Mouse (Mus musculus): Measurements from ENCODE around the gene Ccdc181. TPM values are rescaled to one million over a fixed set of nuclear protein-coding genes. Genes with fewer than 3 reads are reported as not detected.

Gene Ccdc181
- polyA plus RNA-seq, 1 experiment from 2014 or later = 26.4 TPM

DNA sequence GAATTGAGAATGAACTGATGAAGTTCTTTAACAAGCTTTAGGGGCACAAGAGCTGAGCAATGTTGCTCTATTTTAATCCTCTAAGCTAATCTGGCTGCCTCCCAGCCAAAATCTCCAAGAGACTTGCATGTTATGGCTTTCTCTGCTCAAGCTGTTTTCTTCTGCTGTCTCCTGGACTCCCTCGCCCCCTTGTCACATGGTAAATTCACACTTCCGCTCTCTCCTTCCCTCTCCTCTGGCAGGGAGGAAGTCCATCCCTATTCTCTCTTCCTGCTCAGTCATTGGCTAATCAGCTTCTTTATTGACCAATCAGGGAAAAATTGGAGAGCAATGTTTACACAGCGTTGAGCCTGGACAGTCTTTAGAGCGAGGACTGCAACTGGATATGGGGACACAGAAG, 60.5 kb downstream of the Ccdc181 start:
- Histone ChIP-seq H3K27ac (ENCODE audit: low read depth, low read length) (no peak overlapping the region), H3K9ac (ENCODE audit: low read depth, low read length) (no peak overlapping the region), H3K36me3 (ENCODE audit: control insufficient read depth, insufficient read depth, low read length) (peaks cover 12% of the 10 kb centered on the region), H3K4me3 (ENCODE audit: low read length) (no peak overlapping the region), H3K27me3 (replicated peaks; ENCODE audit: control insufficient read depth, insufficient read depth, low read length) (no peaks in the 10 kb centered on the region), H3K4me1 (ENCODE audit: control insufficient read depth, insufficient read depth, low read depth, low read length) (no peaks in the 10 kb centered on the region), H3K4me2 (ENCODE audit: low read length) (no peak overlapping the region), H3K9me3 (ENCODE audit: control insufficient read depth, low read length) (no peaks in the 10 kb centered on the region)
- no peak for ATAC-seq
- WGBS = 88% methylated on average over 4 of the region's 4 CpGs

Other genes with a start within 250 kb of the Ccdc181 start
- gene Sele, start 227.4 kb upstream of the Ccdc181 start, polyA plus RNA-seq (2015; fragmentation: Nextera tagmentation; extraction: Ambion mirVana) = not detected in 2 replicates
- gene Sell, start 213.6 kb upstream of the Ccdc181 start, polyA plus RNA-seq (2015; fragmentation: Nextera tagmentation; extraction: Ambion mirVana) = 0.20 and 0.27 TPM in 2 replicates
- gene Selp, start 160.3 kb upstream of the Ccdc181 start, polyA plus RNA-seq (2015; fragmentation: Nextera tagmentation; extraction: Ambion mirVana) = not detected in 2 replicates
- gene F5, start 123.7 kb upstream of the Ccdc181 start, polyA plus RNA-seq (2015; fragmentation: Nextera tagmentation; extraction: Ambion mirVana) = 0.09 and 0.21 TPM in 2 replicates
- 9.1 and 9.5 TPM in 2 replicates for gene Slc19a2, start 26.5 kb upstream of the Ccdc181 start, polyA plus RNA-seq (2015; fragmentation: Nextera tagmentation; extraction: Ambion mirVana)
- 32.0 and 35.8 TPM in 2 replicates for gene Nme7, start 28.5 kb downstream of the Ccdc181 start, polyA plus RNA-seq (2015; fragmentation: Nextera tagmentation; extraction: Ambion mirVana)
- gene Blzf1, start 31.9 kb downstream of the Ccdc181 start, polyA plus RNA-seq (2015; fragmentation: Nextera tagmentation; extraction: Ambion mirVana) = 29.4 and 31.3 TPM in 2 replicates
- 383 and 485 TPM in 2 replicates for gene Atp1b1, start 182.8 kb downstream of the Ccdc181 start, polyA plus RNA-seq (2015; fragmentation: Nextera tagmentation; extraction: Ambion mirVana)